Mouse (Mus musculus) ES-Bruce4 (cell line): ENCODE measurements at regions not wholly inside any gene's neighbourhood (a gene's known extent, or its start where the extent isn't known, plus 50 kb on each side); places are given as distances from the start of the nearest gene placed in this dataset.

Experiments used
- H3K27ac ChIP-seq: 2 replicates; pipeline ENCODE4 v1.5.1; 2012; ENCODE audit warnings: low read length, inconsistent platforms; ENCODE audit not compliant: insufficient read depth
- H3K27me3 ChIP-seq: 2 replicates; pipeline ENCODE4 v1.6.1; 2012; ENCODE audit warnings: mild to moderate bottlenecking, low read length, inconsistent platforms; ENCODE audit not compliant: control insufficient read depth, poor library complexity, insufficient read depth, severe bottlenecking
- H3K36me3 ChIP-seq: 2 replicates; pipeline ENCODE4 v1.6.1; 2012; ENCODE audit warnings: inconsistent platforms, mild to moderate bottlenecking, low read length, moderate library complexity; ENCODE audit not compliant: control insufficient read depth, poor library complexity, insufficient read depth, severe bottlenecking
- H3K4me1 ChIP-seq: one replicate; pipeline ENCODE4 v1.8.1; 2011; ENCODE audit warnings: low read length; ENCODE audit not compliant: control insufficient read depth, insufficient read depth
- H3K4me3 ChIP-seq: 2 replicates; pipeline ENCODE4 v1.5.1; 2011; ENCODE audit warnings: low read depth, mild to moderate bottlenecking, low read length
- H3K9ac ChIP-seq: 2 replicates; pipeline ENCODE4 v1.6.1; 2012; ENCODE audit warnings: low read depth, mild to moderate bottlenecking, inconsistent platforms; ENCODE audit not compliant: poor library complexity, severe bottlenecking
- H3K9me3 ChIP-seq: replicated peaks from 2 replicates; pipeline ENCODE4 v1.6.1; 2012; ENCODE audit warnings: mild to moderate bottlenecking, low read length, inconsistent platforms; ENCODE audit not compliant: control insufficient read depth, poor library complexity, insufficient read depth, severe bottlenecking
- CTCF ChIP-seq: IDR thresholded peaks from one replicate; pipeline ENCODE4 v1.8.1; 2011; ENCODE audit warnings: low read depth, low read length
- EP300 ChIP-seq: IDR thresholded peaks from 2 replicates; pipeline ENCODE4 v1.6.1; 2011; ENCODE audit warnings: low read depth, low read length; ENCODE audit not compliant: insufficient read depth
- POLR2A ChIP-seq: IDR thresholded peaks from one replicate; pipeline ENCODE4 v1.8.1; 2011; ENCODE audit warnings: low read length; ENCODE audit not compliant: insufficient read depth

DNA sequence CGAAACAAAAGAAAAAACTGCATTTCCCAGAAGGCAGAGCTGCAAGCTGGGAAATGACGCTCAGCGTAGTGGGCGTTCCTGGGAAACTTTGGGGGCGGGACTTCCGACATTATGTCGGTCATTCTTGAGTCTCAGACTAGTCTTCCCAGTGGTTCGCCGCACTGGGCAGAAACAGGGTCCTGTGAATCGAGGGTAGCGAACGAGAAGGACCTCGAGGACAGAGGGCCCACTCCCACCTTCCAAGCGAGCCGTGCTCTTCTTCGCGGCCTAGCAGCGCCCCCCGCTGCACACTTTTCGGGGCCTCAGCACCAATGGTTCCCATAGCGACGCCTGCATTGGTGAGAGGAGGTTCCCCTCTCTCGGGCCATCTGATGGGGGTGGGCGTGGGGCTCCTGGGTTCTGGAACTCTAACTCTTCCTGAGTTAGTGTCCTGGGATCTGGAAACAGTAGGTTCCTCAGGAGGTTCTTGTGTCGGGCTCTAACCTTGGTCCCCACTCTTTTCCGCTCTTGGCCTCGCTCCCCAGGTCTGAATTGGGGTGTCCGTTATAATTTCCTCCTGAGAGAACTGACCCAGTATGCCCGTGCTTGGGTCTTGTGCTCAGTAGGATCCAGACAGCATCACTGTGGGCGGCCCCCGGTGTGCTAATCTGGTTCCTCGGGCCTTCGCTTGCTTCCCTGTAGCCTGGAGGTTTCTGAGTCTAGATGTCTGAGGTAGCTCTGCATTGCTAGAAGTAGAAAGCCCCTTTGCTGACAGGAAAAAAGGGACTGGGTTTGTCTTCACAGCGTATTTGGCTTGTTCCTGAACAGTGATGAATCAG lies 52.8 kb upstream of the Gramd1a start:
- no peak overlapping the region for H3K27ac ChIP-seq

GRCm38 (mm10) chr7:31207563-31208236 lies 52.0 kb upstream of the Gramd1a start:
- TF ChIP-seq POLR2A (no peak), CTCF (no peak)
- Histone ChIP-seq H3K27me3 (no peaks in the 10 kb centered on the region), H3K4me3 (no peak overlapping the region), H3K27ac (no peak overlapping the region), H3K9me3 (no peaks in the 10 kb centered on the region; the same call in 1 of the 2 replicates), H3K36me3 (no peaks in the 10 kb centered on the region), H3K4me1 (no peaks in the 10 kb centered on the region), H3K9ac (no peak overlapping the region)

More for the DNA sequence above, 52.8 kb upstream of the Gramd1a start:
- Histone ChIP-seq H3K36me3 (no peaks in the 10 kb centered on the region), H3K27me3 (no peaks in the 10 kb centered on the region), H3K9me3 (no peaks in the 10 kb centered on the region; the same call in none of the 2 replicates), H3K4me3 (peak overlapping the region; percentile 41), H3K9ac (no peak overlapping the region), H3K4me1 (no peaks in the 10 kb centered on the region)
- TF ChIP-seq CTCF: no peak
- TF ChIP-seq POLR2A: no peak
- TF ChIP-seq EP300: no peak
